Mouse (Mus musculus): ENCODE measurements around the gene Adgrg1. TPM values are rescaled to one million over a fixed set of nuclear protein-coding genes. Genes with fewer than 3 reads are reported as not detected.

The Adgrg1 gene
- polyA plus RNA-seq, 1 experiment from 2014 or later = 168 TPM

- WGBS = 65% methylated on average over 13 of the region's 13 CpGs
- no peak; the same call in 1 of the 2 replicates for ATAC-seq (ENCODE audit: low read depth)
- Histone ChIP-seq H3K9ac (no peak overlapping the region), H3K36me3 (no peaks in the 10 kb centered on the region), H3K27me3 (no peaks in the 10 kb centered on the region; the same call in 1 of the 2 replicates), H3K4me3 (no peak overlapping the region), H3K27ac (replicated peaks) (peak overlapping the region; percentile 78), H3K4me1 (replicated peaks) (peaks cover 64% of the 10 kb centered on the region), H3K4me2 (no peak overlapping the region), H3K9me3 (no peaks in the 10 kb centered on the region)
These were observed 4.2 kb downstream of the Adgrg1 start for GRCm38 (mm10) chr8:94978593-94979319.

- no peak overlapping the region for H3K4me2 ChIP-seq
- no peaks in the 10 kb centered on the region for H3K36me3 ChIP-seq
- H3K9ac ChIP-seq = no peak overlapping the region
- H3K4me3 ChIP-seq = no peak overlapping the region
- no peaks in the 10 kb centered on the region; the same call in 1 of the 2 replicates for H3K27me3 ChIP-seq
- WGBS = 90% methylated on average over 5 of the region's 5 CpGs
- H3K27ac ChIP-seq (replicated peaks) = no peak overlapping the region
- peaks cover 79% of the 10 kb centered on the region for H3K4me1 ChIP-seq (replicated peaks)
- no peak for ATAC-seq (ENCODE audit: low read depth)
- no peaks in the 10 kb centered on the region for H3K9me3 ChIP-seq
These were observed 5.6 kb downstream of the Adgrg1 start for GRCm38 (mm10) chr8:94980176-94980575.

DNA sequence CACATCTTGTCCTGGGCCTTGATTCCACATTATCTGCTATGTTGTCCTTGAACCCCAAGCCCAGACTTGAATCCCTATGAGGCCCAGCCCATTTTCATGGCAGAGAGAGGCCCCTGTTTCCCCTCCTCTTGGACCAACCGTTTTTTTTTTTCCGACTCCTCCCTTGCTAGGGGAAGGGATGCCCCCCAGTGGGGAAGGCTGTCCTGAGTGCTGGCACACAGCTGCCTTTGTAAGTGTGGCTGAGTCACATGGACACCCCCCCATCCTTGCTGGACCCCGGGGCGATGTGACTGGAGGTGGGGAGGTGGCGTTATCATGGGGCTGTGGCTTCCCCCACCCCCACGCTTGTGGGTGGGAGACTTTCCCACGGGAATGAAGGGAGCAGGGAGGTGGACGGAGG, 6.4 kb downstream of the Adgrg1 start:
- H3K4me3 ChIP-seq = no peak overlapping the region
- peaks cover 87% of the 10 kb centered on the region for H3K4me1 ChIP-seq (replicated peaks)
- no peak overlapping the region for H3K9ac ChIP-seq
- ATAC-seq (ENCODE audit: low read depth) = no peak
- H3K36me3 ChIP-seq = no peaks in the 10 kb centered on the region
- H3K27me3 ChIP-seq = no peaks in the 10 kb centered on the region; the same call in 1 of the 2 replicates
- no peak overlapping the region for H3K4me2 ChIP-seq
- 50% methylated on average over 8 of the region's 8 CpGs for WGBS
- H3K9me3 ChIP-seq = no peaks in the 10 kb centered on the region
- H3K27ac ChIP-seq (replicated peaks) = peak overlapping the region; percentile 78

- Histone ChIP-seq H3K36me3 (no peaks in the 10 kb centered on the region), H3K4me3 (no peak overlapping the region), H3K4me2 (no peak overlapping the region), H3K4me1 (replicated peaks) (peaks cover 92% of the 10 kb centered on the region), H3K27ac (replicated peaks) (peak overlapping the region; percentile 78), H3K27me3 (no peaks in the 10 kb centered on the region; the same call in 1 of the 2 replicates), H3K9ac (no peak overlapping the region), H3K9me3 (no peaks in the 10 kb centered on the region)
- ATAC-seq (ENCODE audit: low read depth) = no peak
- WGBS = 42% methylated on average over 7 of the region's 7 CpGs
These were observed 7.3 kb downstream of the Adgrg1 start for GRCm38 (mm10) chr8:94981848-94982247.

DNA sequence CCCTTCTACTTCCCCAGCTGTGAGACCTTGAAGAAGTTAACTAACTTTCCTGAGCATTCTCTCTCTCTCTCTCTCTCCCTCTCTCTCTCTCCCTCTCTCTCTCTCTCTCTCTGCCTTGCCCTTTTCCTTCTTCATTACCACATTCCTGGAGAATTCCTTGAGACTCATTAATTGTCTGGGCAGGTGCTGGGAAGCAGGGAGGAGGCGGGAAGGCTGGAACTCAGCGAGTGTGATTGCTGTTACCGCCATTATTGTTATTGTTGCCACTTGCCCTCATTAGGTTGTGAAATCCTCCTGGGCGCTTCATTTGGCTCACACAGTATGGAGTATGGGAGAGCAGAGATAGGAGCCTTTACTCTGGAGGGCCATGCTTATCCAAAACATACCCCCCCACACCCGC, 8.6 kb downstream of the Adgrg1 start:
- WGBS = 2% methylated on average over 5 of the region's 5 CpGs
- peaks cover 92% of the 10 kb centered on the region for H3K4me1 ChIP-seq (replicated peaks)
- H3K4me2 ChIP-seq = 0 out of 2 replicates have a peak overlapping the region, but pooled peaks have one; percentile 43
- H3K27me3 ChIP-seq = no peaks in the 10 kb centered on the region
- ATAC-seq (ENCODE audit: low read depth) = no peak
- H3K27ac ChIP-seq (replicated peaks) = peak overlapping the region; percentile 78
- H3K36me3 ChIP-seq = no peaks in the 10 kb centered on the region
- no peaks in the 10 kb centered on the region for H3K9me3 ChIP-seq
- peak overlapping the region; percentile 57; the same call in 1 of the 2 replicates for H3K9ac ChIP-seq
- no peak overlapping the region for H3K4me3 ChIP-seq

GRCm38 (mm10) chr8:94983881-94984516, 9.4 kb downstream of the Adgrg1 start:
- Histone ChIP-seq H3K4me1 (replicated peaks) (peaks cover 83% of the 10 kb centered on the region), H3K4me3 (peak overlapping the region; percentile 29)

GRCm38 (mm10) chr8:94985023-94985422, 10.5 kb downstream of the Adgrg1 start:
- peaks cover 82% of the 10 kb centered on the region for H3K4me1 ChIP-seq (replicated peaks)

More at GRCm38 (mm10) chr8:94983881-94984516, 9.4 kb downstream of the Adgrg1 start:
- no peaks in the 10 kb centered on the region for H3K9me3 ChIP-seq
- peak overlapping the region; percentile 78 for H3K27ac ChIP-seq (replicated peaks)
- ATAC-seq (ENCODE audit: low read depth) = peak; percentile 65
- H3K27me3 ChIP-seq = no peaks in the 10 kb centered on the region
- WGBS = 4% methylated on average over 10 of the region's 10 CpGs
- peak overlapping the region; percentile 57 for H3K9ac ChIP-seq
- H3K36me3 ChIP-seq = no peaks in the 10 kb centered on the region
- H3K4me2 ChIP-seq = peak overlapping the region; percentile 43

DNA sequence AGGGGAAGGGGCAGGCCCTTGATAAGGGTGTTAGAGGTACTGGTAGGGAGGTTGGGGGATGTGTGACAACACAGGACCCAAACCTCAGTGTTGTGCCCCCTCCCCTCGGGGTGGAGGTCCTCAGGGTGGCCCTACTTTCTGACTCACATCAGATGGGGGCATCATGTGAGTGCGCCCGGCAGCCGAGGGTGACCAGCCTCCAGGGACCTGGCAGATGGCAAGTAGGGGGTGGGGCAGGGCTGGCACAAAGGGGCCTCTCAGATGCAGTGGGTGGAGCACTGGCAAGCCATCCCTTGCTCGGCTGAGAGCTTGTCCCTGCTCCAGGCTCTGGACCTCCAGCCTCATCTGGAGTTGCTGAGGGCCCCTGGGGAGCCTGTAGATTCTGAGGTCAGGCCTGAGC, 12.1 kb downstream of the Adgrg1 start:
- Histone ChIP-seq H3K9ac (peak overlapping the region; percentile 47), H3K4me1 (replicated peaks) (peaks cover 82% of the 10 kb centered on the region), H3K27me3 (no peaks in the 10 kb centered on the region), H3K27ac (replicated peaks) (peak overlapping the region; percentile 78), H3K4me3 (peak overlapping the region; percentile 29), H3K9me3 (no peaks in the 10 kb centered on the region), H3K36me3 (no peaks in the 10 kb centered on the region), H3K4me2 (peak overlapping the region; percentile 43)
- 16% methylated on average over 5 of the region's 5 CpGs for WGBS
- peak; percentile 9; the same call in 1 of the 2 replicates for ATAC-seq (ENCODE audit: low read depth)

More at GRCm38 (mm10) chr8:94985023-94985422, 10.5 kb downstream of the Adgrg1 start:
- Histone ChIP-seq H3K4me2 (peak overlapping the region; percentile 43), H3K9me3 (no peaks in the 10 kb centered on the region), H3K36me3 (no peaks in the 10 kb centered on the region), H3K27me3 (no peaks in the 10 kb centered on the region), H3K9ac (peak overlapping the region; percentile 47), H3K4me3 (peak overlapping the region; percentile 29), H3K27ac (replicated peaks) (peak overlapping the region; percentile 78)
- ATAC-seq (ENCODE audit: low read depth) = no peak
- 88% methylated on average over 6 of the region's 6 CpGs for WGBS

DNA sequence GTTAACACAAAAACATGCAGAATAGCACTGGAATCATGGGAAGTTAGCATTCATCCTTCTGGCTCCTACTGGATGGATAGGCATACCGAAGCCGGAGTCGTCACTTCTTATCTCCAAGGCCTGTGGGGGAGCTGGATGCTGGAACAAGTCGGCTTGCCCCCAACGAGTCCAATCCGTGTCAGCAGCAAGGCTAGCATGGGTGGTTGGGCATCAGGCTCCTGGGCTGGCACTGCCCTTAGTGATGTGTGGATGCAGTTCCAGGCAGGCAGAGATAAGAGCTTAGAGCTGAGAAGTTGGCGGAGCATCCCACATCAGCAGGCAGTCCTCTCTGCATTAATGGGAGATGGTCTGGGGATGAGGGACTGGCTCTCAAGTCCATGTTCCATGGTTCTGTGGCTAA, 13.0 kb downstream of the Adgrg1 start:
- no peak overlapping the region for H3K4me3 ChIP-seq
- H3K27ac ChIP-seq (replicated peaks) = peak overlapping the region; percentile 78
- no peaks in the 10 kb centered on the region for H3K27me3 ChIP-seq
- peak overlapping the region; percentile 47 for H3K9ac ChIP-seq
- no peak for ATAC-seq (ENCODE audit: low read depth)
- H3K4me1 ChIP-seq (replicated peaks) = peaks cover 82% of the 10 kb centered on the region
- WGBS = 91% methylated on average over 7 of the region's 7 CpGs
- H3K9me3 ChIP-seq = no peaks in the 10 kb centered on the region
- peak overlapping the region; percentile 43 for H3K4me2 ChIP-seq
- no peaks in the 10 kb centered on the region for H3K36me3 ChIP-seq

- Histone ChIP-seq H3K4me3 (no peak overlapping the region), H3K4me1 (replicated peaks) (peaks cover 82% of the 10 kb centered on the region), H3K27ac (replicated peaks) (no peak overlapping the region), H3K4me2 (no peak overlapping the region), H3K9ac (no peak overlapping the region), H3K27me3 (no peaks in the 10 kb centered on the region), H3K9me3 (no peaks in the 10 kb centered on the region), H3K36me3 (no peaks in the 10 kb centered on the region)
- 78% methylated on average over 6 of the region's 6 CpGs for WGBS
- ATAC-seq (ENCODE audit: low read depth) = no peak
These were observed 14.1 kb downstream of the Adgrg1 start for GRCm38 (mm10) chr8:94988619-94989018.

- Histone ChIP-seq H3K9ac (no peak overlapping the region), H3K27ac (replicated peaks) (no peak overlapping the region), H3K27me3 (no peaks in the 10 kb centered on the region), H3K4me2 (no peak overlapping the region), H3K4me1 (replicated peaks) (peaks cover 82% of the 10 kb centered on the region), H3K9me3 (no peaks in the 10 kb centered on the region), H3K36me3 (no peaks in the 10 kb centered on the region), H3K4me3 (no peak overlapping the region)
- no peak for ATAC-seq (ENCODE audit: low read depth)
- 83% methylated on average over 4 of the region's 4 CpGs for WGBS
These were observed 15.2 kb downstream of the Adgrg1 start for GRCm38 (mm10) chr8:94989711-94990110.

Measured in neural tube, embryonic 13.5 days (tissue).